Mouse (Mus musculus) midbrain, embryonic 14.5 days (tissue): ENCODE data around the gene Mnat1. TPM values are rescaled to one million over a fixed set of nuclear protein-coding genes. Genes with fewer than 3 reads are reported as not detected.

Source experiments
- ATAC-seq: fragments of 200-750 bp; cut with Nextera tagmentation; 2 replicates; pipeline ENCODE4 v1.8.0; 2017; ENCODE audit warnings: moderate number of reproducible peaks, moderate library complexity; ENCODE audit not compliant: low FRiP score, low TSS enrichment
- DNase-seq: peaks from one replicate; pipeline ENCODE4 v3.0.0-alpha.2; 2015
- H3K27ac ChIP-seq: fragments of 300-500 bp; sonication (generic); replicated peaks from 2 replicates; pipeline ENCODE4 v1.5.1; 2014; ENCODE audit warnings: mild to moderate bottlenecking, low read depth, low read length, moderate library complexity
- H3K27me3 ChIP-seq: fragments of 300-500 bp; sonication (generic); 2 replicates; pipeline ENCODE4 v1.6.1; 2014; ENCODE audit warnings: low read length, control low read depth, mixed read lengths; ENCODE audit not compliant: control insufficient read depth, insufficient read depth
- H3K36me3 ChIP-seq: fragments of 300-500 bp; sonication (generic); 2 replicates; pipeline ENCODE4 v1.6.1; 2014; ENCODE audit warnings: low read length, control low read depth; ENCODE audit not compliant: control insufficient read depth, insufficient read depth
- H3K4me1 ChIP-seq: fragments of 300-500 bp; sonication (generic); 2 replicates; pipeline ENCODE4 v1.6.1; 2014; ENCODE audit warnings: mild to moderate bottlenecking, antibody characterized with exemption, low read length, control low read depth; ENCODE audit not compliant: control insufficient read depth, insufficient read depth
- H3K4me2 ChIP-seq: fragments of 300-500 bp; sonication (generic); 2 replicates; pipeline ENCODE4 v1.6.1; 2014; ENCODE audit warnings: mild to moderate bottlenecking, low read length, moderate library complexity
- H3K4me3 ChIP-seq: fragments of 300-500 bp; sonication (generic); replicated peaks from 2 replicates; pipeline ENCODE4 v1.5.1; 2014; ENCODE audit warnings: low read depth, low read length
- H3K9ac ChIP-seq: fragments of 300-500 bp; sonication (generic); replicated peaks from 2 replicates; pipeline ENCODE4 v1.6.1; 2014; ENCODE audit warnings: mild to moderate bottlenecking, low read length, moderate library complexity
- H3K9me3 ChIP-seq: fragments of 300-500 bp; sonication (generic); 2 replicates; pipeline ENCODE4 v1.6.1; 2016; ENCODE audit warnings: low read length, control low read depth, mixed read lengths; ENCODE audit not compliant: control insufficient read depth
- WGBS: fragments of 180-500 bp; shearing (Covaris S2); extraction: QIAGEN DNeasy Blood & Tissue Kit; methylation state at CpG from one replicate; pipeline ENCODE4 v1.1.7; 2014; 5-methylcytosine and 5-hydroxymethylcytosine counted together
- polyA plus RNA-seq: library from polyadenylated mRNA; unstranded; fragments of >200 nt; fragmentation: Nextera tagmentation; extraction: Ambion mirVana; gene quantifications from 2 replicates; pipeline ENCODE4 v1.2.1, GENCODE M21; 2014

The Mnat1 gene
- polyA plus RNA-seq, 1 experiment from 2014 or later, result 20.3 TPM

DNA sequence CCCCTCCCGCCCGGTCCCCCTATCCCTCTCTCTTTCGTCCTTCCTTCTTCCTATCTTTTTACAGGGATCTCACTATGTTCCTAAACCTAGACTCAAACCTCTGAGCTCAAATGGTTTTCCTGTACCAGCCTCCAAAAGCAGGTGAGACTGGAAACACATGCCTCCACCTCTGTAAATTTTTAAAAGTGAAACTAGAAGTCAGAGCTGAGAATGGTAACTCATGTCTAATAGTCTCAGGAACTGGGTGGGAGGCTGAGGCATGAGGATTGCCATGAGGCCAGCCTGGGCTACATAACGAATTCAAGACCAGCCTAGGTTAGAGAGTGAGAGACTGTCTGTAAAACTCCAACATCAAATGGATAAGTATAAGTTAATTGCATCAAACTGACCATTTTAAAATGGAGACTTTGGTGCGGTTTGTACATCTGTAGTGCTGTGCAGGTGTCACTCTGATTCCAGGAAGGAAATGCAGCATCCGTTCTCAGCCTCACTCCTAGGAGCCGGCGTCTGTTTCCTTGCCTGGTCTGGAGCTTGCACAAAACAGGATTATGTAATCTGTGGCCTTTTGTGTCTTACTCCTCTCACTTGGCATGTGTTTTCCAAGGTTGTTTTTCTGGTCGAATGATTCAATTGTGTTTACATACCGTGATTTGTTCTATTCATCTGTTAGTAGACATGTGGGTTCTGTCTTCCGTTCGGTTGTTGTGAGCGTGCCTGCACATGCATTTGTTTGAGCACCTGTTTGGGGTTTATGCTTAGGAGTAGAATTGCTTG is 39.1 kb downstream of the Mnat1 start:
- Histone ChIP-seq H3K4me2 (no peak overlapping the region), H3K9ac (no peak overlapping the region), H3K27ac (no peak overlapping the region), H3K9me3 (no peaks in the 10 kb centered on the region), H3K36me3 (no peaks in the 10 kb centered on the region), H3K4me1 (no peaks in the 10 kb centered on the region), H3K27me3 (no peaks in the 10 kb centered on the region), H3K4me3 (no peak overlapping the region)
- no peak for ATAC-seq
- WGBS, result 72% methylated on average over 13 of the region's 13 CpGs
- peak; percentile 2 for DNase-seq

DNA sequence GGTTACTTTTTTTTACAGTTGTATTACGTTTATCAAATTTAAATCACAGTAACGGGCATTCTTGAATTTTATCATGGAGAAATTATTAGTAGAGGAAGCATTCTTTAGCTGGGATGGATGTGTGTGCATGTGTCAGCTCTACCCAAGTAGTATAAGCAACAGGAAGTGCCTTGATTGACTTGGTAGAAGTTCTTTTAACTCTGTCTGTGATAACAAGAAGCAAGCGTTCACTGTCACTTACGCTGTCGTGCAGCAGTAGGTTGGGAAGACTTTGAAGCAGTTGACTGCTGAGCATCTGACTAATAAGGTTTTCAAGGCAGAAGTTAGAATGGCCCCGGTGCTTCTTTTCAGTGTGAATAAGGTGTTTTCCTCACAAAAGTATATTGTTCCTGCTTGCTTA is 47.3 kb downstream of the Mnat1 start:
- DNase-seq, result no peak
- no peak overlapping the region for H3K27ac ChIP-seq

DNA sequence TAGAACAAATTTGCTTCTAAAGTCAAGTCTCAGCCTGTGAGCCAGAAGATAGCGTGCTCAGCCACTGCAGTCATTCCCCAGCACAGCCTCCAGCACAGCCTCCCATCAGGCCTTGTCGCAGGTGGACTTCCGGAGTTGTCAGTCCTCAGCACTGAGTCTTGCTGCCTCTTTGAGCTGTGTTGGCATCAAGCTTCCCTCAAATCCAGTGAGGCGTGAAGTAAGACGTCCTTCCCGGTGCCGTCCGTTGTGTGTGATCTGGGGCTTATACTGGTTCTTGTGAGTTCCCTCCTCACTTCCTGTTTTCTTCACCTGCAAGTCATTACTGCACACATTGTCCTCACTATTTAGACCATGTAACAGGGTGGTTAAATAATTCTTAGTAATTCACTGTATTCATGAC is 60.4 kb downstream of the Mnat1 start:
- no peak overlapping the region for H3K9ac ChIP-seq

More for the DNA sequence above, 47.3 kb downstream of the Mnat1 start:
- peaks cover 6% of the 10 kb centered on the region; the same call in 1 of the 2 replicates for H3K36me3 ChIP-seq
- 92% methylated on average over 6 of the region's 6 CpGs for WGBS
- no peaks in the 10 kb centered on the region for H3K4me1 ChIP-seq
- no peak for ATAC-seq
- no peaks in the 10 kb centered on the region for H3K9me3 ChIP-seq
- H3K27me3 ChIP-seq, result no peaks in the 10 kb centered on the region
- no peak overlapping the region for H3K9ac ChIP-seq
- H3K4me3 ChIP-seq, result no peak overlapping the region
- no peak overlapping the region for H3K4me2 ChIP-seq

DNA sequence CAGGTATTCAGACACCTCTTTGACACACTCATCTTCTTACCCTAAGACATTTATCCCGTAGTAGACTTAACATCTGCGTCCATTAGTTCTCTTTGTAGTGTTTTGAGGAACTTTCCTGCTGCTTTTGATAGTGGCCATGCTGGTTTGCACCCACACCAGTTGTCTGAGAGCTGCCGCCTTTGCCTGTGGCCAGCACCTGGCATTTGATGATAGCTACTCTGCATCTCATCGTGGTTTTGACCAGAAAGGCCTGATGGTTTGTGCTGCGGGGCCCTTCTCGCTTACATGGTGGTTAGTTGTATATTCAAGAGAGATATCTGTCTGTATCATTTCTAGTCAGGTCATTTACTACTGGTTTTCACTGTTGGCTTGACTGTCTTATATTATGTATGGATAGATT is 73.8 kb downstream of the Mnat1 start:
- no peak for DNase-seq
- H3K36me3 ChIP-seq, result no peaks in the 10 kb centered on the region
- H3K27me3 ChIP-seq, result no peaks in the 10 kb centered on the region
- H3K9me3 ChIP-seq, result no peaks in the 10 kb centered on the region
- H3K4me3 ChIP-seq, result no peak overlapping the region
- H3K27ac ChIP-seq, result no peak overlapping the region
- no peaks in the 10 kb centered on the region for H3K4me1 ChIP-seq
- 95% methylated on average over 6 of the region's 6 CpGs for WGBS
- no peak overlapping the region for H3K4me2 ChIP-seq
- H3K9ac ChIP-seq, result no peak overlapping the region
- no peak for ATAC-seq

More for the DNA sequence above, 60.4 kb downstream of the Mnat1 start:
- WGBS, result 58% methylated on average over 8 of the region's 8 CpGs
- Histone ChIP-seq H3K27ac (no peak overlapping the region), H3K9me3 (no peaks in the 10 kb centered on the region), H3K4me3 (no peak overlapping the region), H3K36me3 (0 out of 2 replicates have a peak, but pooled peaks cover 3% of the 10 kb centered on the region), H3K4me2 (no peak overlapping the region), H3K27me3 (no peaks in the 10 kb centered on the region), H3K4me1 (no peaks in the 10 kb centered on the region)
- ATAC-seq (no peak), DNase-seq (no peak)

DNA sequence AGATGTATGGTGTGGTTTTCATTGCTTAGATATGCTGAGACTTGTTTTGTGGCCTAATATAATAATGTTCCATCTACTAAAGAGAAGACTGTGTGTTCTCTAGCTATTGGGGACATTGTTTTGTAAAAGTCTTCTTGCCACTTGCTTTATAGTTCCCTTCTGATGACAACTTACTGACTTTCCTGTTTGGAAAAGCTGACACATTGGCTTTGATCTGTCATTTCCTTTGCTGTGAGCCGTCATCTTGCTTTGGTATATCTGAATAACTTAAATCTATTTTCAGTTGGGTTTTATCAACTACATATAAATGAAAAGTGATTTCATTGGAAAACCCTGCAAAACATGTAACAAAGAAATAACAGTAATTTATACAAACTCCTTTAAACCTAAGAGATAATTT is 74.9 kb downstream of the Mnat1 start:
- DNase-seq (no peak), ATAC-seq (no peak)
- Histone ChIP-seq H3K9ac (no peak overlapping the region), H3K27ac (no peak overlapping the region), H3K4me3 (no peak overlapping the region), H3K4me2 (no peak overlapping the region), H3K36me3 (no peaks in the 10 kb centered on the region), H3K9me3 (no peaks in the 10 kb centered on the region), H3K4me1 (no peaks in the 10 kb centered on the region), H3K27me3 (no peaks in the 10 kb centered on the region)
- 78% methylated on average over 1 of the region's 1 CpGs for WGBS

DNA sequence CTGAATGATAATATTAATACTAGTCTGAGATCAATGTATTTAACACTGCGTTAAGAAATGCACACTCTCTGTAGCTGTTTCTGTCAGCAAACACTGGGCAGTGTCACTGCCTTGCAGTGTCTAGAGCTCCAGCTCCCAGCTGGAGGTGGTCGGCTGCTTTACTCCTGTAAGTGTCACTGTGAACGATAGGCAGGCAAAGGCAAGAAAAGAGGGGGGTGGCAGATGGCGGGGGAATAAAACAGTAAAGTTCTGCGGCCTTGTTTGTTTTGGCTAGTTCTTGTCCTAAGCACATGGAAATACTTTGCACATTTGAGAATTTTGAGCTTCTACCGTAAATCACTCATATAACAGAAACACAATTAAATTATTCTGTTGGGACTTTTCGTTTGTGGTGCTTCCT is 75.9 kb downstream of the Mnat1 start:
- H3K4me3 ChIP-seq, result no peak overlapping the region
- H3K9me3 ChIP-seq, result no peaks in the 10 kb centered on the region
- H3K36me3 ChIP-seq, result no peaks in the 10 kb centered on the region
- 72% methylated on average over 7 of the region's 7 CpGs for WGBS
- ATAC-seq, result no peak
- no peak overlapping the region for H3K27ac ChIP-seq
- peak; percentile 12 for DNase-seq
- H3K27me3 ChIP-seq, result no peaks in the 10 kb centered on the region
- no peak overlapping the region for H3K4me2 ChIP-seq
- H3K9ac ChIP-seq, result no peak overlapping the region
- H3K4me1 ChIP-seq, result no peaks in the 10 kb centered on the region

DNA sequence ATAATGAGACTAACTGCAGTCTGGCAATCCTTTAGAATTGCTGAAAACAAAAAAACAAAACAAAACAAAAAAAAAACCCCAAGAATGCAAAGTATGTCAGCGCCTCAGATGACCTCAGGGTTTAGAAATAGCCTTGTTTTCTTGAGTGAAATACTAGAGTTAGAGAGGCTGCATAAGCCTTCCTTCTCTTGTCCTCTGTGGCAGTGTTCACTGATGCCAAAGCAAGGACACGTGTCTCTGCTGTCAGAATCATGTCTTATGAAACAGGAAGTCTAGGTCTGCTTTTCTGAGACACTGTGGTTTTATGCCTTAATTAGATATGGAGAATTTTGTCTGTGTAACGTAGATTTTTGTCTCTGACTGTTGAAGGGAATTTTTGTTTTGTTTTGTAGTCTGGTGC is 78.1 kb downstream of the Mnat1 start:
- H3K36me3 ChIP-seq, result no peaks in the 10 kb centered on the region
- H3K27me3 ChIP-seq, result no peaks in the 10 kb centered on the region
- no peak overlapping the region for H3K27ac ChIP-seq
- H3K9ac ChIP-seq, result no peak overlapping the region
- H3K9me3 ChIP-seq, result no peaks in the 10 kb centered on the region
- no peak for ATAC-seq
- no peak for DNase-seq
- no peak overlapping the region for H3K4me2 ChIP-seq
- H3K4me3 ChIP-seq, result no peak overlapping the region
- 54% methylated on average over 3 of the region's 3 CpGs for WGBS
- H3K4me1 ChIP-seq, result no peaks in the 10 kb centered on the region

DNA sequence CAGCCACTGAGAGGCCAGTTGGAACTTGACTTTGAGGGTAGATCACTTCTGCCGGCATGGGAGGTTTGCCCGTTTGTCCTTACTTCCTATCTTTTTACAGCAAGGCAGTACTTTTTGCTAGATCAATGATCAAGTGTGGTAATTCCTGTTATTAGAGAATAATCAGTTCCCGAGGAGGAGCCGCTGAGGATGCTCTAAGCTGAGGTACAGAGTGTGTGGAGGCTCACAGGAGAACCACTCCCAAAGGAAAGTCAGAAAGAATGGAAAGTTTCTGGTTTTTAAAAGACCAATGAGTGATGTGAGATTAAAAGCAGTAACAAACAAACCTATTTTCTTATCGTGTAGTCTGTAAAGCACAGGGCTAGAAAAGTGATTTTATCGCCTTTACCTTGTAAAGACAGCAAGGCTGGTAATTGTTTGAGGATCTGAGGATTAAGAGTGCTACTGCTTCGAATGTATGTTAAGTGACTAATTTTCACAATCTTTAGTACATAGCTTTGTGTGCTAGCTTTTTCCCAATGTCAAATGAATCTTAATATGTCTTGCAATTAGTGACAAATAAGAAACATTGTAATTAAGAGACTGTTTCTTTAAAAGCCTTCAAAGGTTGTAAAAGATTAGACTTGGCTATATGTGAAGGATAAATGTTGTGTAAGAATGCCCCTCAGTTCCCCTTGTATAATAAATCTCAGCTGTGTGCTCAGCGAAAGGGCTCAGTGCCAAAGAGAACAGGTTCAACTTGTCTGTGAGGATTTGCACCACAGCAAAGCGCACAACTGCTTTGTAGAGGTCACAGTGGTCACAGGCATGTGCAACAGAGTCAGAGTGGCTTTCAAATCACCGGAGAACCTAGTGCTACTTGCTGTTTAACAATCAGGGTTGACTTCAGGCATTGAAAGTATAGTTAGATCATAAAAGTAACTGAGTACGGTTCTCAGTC is 82.5 kb downstream of the Mnat1 start:
- H3K4me1 ChIP-seq, result no peaks in the 10 kb centered on the region
- no peaks in the 10 kb centered on the region for H3K36me3 ChIP-seq
- H3K9me3 ChIP-seq, result no peaks in the 10 kb centered on the region
- H3K27me3 ChIP-seq, result no peaks in the 10 kb centered on the region
- no peak overlapping the region for H3K4me2 ChIP-seq
- H3K27ac ChIP-seq, result no peak overlapping the region
- WGBS, result 86% methylated on average over 11 of the region's 11 CpGs
- no peak for ATAC-seq
- DNase-seq, result no peak
- no peak overlapping the region for H3K4me3 ChIP-seq
- H3K9ac ChIP-seq, result no peak overlapping the region
